Mouse (Mus musculus) liver, embryonic 16.5 days (tissue): ENCODE measurements at regions not wholly inside any gene's neighbourhood (a gene's known extent, or its start where the extent isn't known, plus 50 kb on each side); places are given as distances from the start of the nearest gene placed in this dataset.

ENCODE experiments used
- ATAC-seq: fragments of 200-750 bp; cut with Nextera tagmentation; 2 replicates; pipeline ENCODE4 v1.8.0; 2017; ENCODE audit warnings: low read depth, mild to moderate bottlenecking, moderate number of reproducible peaks, moderate library complexity
- H3K27ac ChIP-seq: fragments of 300-500 bp; sonication (generic); 2 replicates; pipeline ENCODE4 v1.5.1; 2014; ENCODE audit warnings: mild to moderate bottlenecking, low read length
- H3K27me3 ChIP-seq: fragments of 300-500 bp; sonication (generic); 2 replicates; pipeline ENCODE4 v1.6.1; 2014; ENCODE audit warnings: low read depth, low read length, mixed read lengths; ENCODE audit not compliant: control insufficient read depth, insufficient read depth
- H3K36me3 ChIP-seq: fragments of 300-500 bp; sonication (generic); 2 replicates; pipeline ENCODE4 v1.6.1; 2014; ENCODE audit warnings: mild to moderate bottlenecking; ENCODE audit not compliant: control insufficient read depth, insufficient read depth
- H3K4me1 ChIP-seq: fragments of 300-500 bp; sonication (generic); 2 replicates; pipeline ENCODE4 v1.6.1; 2014; ENCODE audit warnings: low read depth, low read length, mixed read lengths; ENCODE audit not compliant: control insufficient read depth
- H3K4me2 ChIP-seq: fragments of 300-500 bp; sonication (generic); 2 replicates; pipeline ENCODE4 v1.6.1; 2014; ENCODE audit warnings: low read depth, low read length, mixed read lengths
- H3K4me3 ChIP-seq: fragments of 300-500 bp; sonication (generic); 2 replicates; pipeline ENCODE4 v1.5.1; 2014; ENCODE audit warnings: low read depth, mild to moderate bottlenecking, low read length
- H3K9ac ChIP-seq: fragments of 300-500 bp; sonication (generic); 2 replicates; pipeline ENCODE4 v1.6.1; 2014; ENCODE audit warnings: low read depth, low read length
- H3K9me3 ChIP-seq: fragments of 300-500 bp; sonication (generic); replicated peaks from 2 replicates; pipeline ENCODE4 v1.6.1; 2016; ENCODE audit warnings: low read length; ENCODE audit not compliant: control insufficient read depth
- WGBS: fragments of 180-500 bp; shearing (Covaris S2); extraction: QIAGEN DNeasy Blood & Tissue Kit; methylation state at CpG from one replicate; pipeline ENCODE4 v1.1.7; 2014; ENCODE audit not compliant: insufficient replicate concordance; 5-methylcytosine and 5-hydroxymethylcytosine counted together

DNA sequence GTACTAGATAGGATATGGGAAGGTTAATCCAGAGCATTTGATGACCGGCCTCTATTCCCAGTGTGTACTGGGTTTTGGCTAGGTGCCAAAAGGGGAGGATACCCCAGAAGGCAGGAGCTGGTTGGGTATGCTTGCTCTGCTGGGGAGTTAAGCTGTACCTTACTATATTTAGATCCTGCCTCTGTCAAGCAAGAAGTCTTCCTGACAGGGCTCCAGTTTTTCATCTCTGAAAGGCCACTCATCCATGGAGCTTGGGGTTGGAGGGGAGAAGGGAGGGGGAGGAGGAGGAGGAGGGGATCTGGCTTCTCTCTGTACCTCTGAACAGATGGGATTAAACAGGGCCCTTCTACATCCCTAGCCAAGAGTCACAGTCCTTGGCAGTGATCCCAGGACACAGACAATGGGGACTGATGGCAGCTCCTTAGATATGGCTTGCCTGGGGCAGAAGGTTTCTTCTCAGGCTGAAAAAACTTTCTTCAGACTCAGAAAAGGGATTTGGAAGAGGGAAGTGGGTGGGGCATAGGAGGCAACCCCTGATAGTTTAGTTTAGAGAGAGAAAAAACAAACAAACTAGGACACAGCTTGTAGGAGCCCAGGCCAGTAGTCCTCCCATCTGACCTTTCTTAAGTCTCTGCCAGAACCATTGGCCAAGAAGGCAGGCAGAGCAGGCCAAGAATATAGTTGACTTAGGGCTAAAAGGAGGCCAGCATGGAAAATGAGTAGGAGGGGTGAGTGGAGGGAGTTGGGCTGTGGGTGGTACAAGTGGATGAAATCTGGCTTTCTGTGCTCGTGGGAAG, 78.3 kb upstream of the Astn2 start:
- ATAC-seq = peak; percentile 39; the same call in 1 of the 2 replicates
- WGBS = 48% methylated on average over 2 of the region's 2 CpGs
- H3K4me1 ChIP-seq = no peaks in the 10 kb centered on the region
- no peaks in the 10 kb centered on the region for H3K27me3 ChIP-seq
- no peak overlapping the region for H3K4me2 ChIP-seq
- no peaks in the 10 kb centered on the region for H3K9me3 ChIP-seq
- no peaks in the 10 kb centered on the region for H3K36me3 ChIP-seq
- no peak overlapping the region for H3K9ac ChIP-seq
- no peak overlapping the region for H3K27ac ChIP-seq
- H3K4me3 ChIP-seq = no peak overlapping the region

DNA sequence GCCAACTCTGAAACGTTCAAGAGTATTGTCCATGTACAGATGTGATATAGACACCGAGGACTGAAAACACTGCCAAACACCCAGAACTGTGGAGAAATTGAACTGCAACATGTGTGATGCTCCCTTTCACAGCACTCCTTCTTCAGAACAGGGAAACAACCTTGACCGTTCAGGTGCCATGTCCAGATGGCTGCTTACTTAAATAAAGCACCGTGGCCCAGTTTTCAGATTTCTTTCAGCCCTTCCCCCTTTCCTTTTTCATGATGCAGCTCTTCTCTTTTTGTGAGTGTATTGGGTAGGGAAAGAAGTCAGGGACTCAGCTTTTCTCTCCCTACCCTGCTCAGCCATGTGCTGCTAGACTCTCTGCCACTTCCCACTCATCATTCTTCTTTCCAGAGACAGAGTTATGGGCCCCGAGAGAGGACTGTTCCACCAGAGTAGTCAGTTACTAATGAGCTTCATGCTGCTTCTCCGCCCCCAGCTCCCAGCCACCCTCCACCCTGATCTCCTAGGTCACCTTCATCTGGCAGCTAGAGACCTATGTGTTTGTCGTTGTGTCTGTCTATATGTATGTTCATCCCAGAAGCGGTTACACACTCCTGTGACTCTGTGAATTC, 74.3 kb upstream of the Astn2 start:
- H3K27ac ChIP-seq = no peak overlapping the region
- H3K9ac ChIP-seq = no peak overlapping the region
- no peaks in the 10 kb centered on the region for H3K27me3 ChIP-seq
- H3K4me2 ChIP-seq = no peak overlapping the region
- ATAC-seq = no peak
- H3K4me3 ChIP-seq = no peak overlapping the region
- WGBS = 61% methylated on average over 8 of the region's 8 CpGs
- H3K9me3 ChIP-seq = no peaks in the 10 kb centered on the region
- H3K36me3 ChIP-seq = no peaks in the 10 kb centered on the region
- no peaks in the 10 kb centered on the region for H3K4me1 ChIP-seq
